Mouse (Mus musculus) adrenal gland, postnatal 10 days (tissue): ENCODE data around the gene Iqsec2. TPM values are rescaled to one million over a fixed set of nuclear protein-coding genes. Genes with fewer than 3 reads are reported as not detected.

Experiments used
- DNase-seq: peaks from one replicate; pipeline ENCODE4 v3.0.0; 2021; ENCODE audit warnings: mixed read lengths
- total RNA-seq, 2 experiments: library from RNA; stranded (reverse); gene quantifications; 2 replicates each; pipeline ENCODE4 v1.2.3; 2021

Iqsec2 gene
- total RNA-seq, 2 experiments from 2014 or later = 25.3 to 30.0 TPM

GRCm38 (mm10) chrX:152244492-152245189, 100.6 kb downstream of the Iqsec2 start:
- no peak for DNase-seq

- DNase-seq = no peak
Measured at GRCm38 (mm10) chrX:152271189-152271588, 127.1 kb downstream of the Iqsec2 start.

Other genes starting within 250 kb of the Iqsec2 start
- 100 to 1,000 TPM; 222 to 238 TPM for gene Hsd17b10, start 142.4 kb upstream of the Iqsec2 start, total RNA-seq
- gene Ribc1, start 128.0 kb upstream of the Iqsec2 start, total RNA-seq = 1 to 10 TPM; 1.3 to 1.8 TPM
- 10 to 100 TPM; 51.9 to 63.2 TPM for gene Smc1a, start 127.8 kb upstream of the Iqsec2 start, total RNA-seq
- 10 to 100 TPM; 52.9 to 72.5 TPM for gene Kdm5c, start 88.8 kb downstream of the Iqsec2 start, total RNA-seq
- gene Kantr, start 183.2 kb downstream of the Iqsec2 start, total RNA-seq = 10 to 100 TPM in 1 of 2 experiments, 1 to 10 TPM in 1; 8.4 to 12.4 TPM
- 10 to 100 TPM; 24.4 to 31.1 TPM for gene Tspyl2, start 198.2 kb downstream of the Iqsec2 start, total RNA-seq
- 1 to 10 TPM; 3.3 to 4.7 TPM for gene Gpr173, start 224.4 kb downstream of the Iqsec2 start, total RNA-seq